Mouse (Mus musculus) limb, embryonic 14.5 days (tissue): Measurements from ENCODE around the gene Fbxl2. TPM values are rescaled to one million over a fixed set of nuclear protein-coding genes. Genes with fewer than 3 reads are reported as not detected.

Experiments
- ATAC-seq: fragments of 200-750 bp; cut with Nextera tagmentation; 2 replicates; pipeline ENCODE4 v1.8.0; 2017; ENCODE audit warnings: low read depth, moderate number of reproducible peaks, moderate TSS enrichment; ENCODE audit not compliant: low FRiP score
- DNase-seq: peaks from one replicate; pipeline ENCODE4 v3.0.0-alpha.2; 2015; ENCODE audit warnings: low spot score
- H3K27ac ChIP-seq: fragments of 300-500 bp; sonication (generic); replicated peaks from 2 replicates; pipeline ENCODE4 v1.5.1; 2014; ENCODE audit warnings: low read depth, mild to moderate bottlenecking, low read length, moderate library complexity, mixed read lengths
- H3K27me3 ChIP-seq: fragments of 300-500 bp; sonication (generic); 2 replicates; pipeline ENCODE4 v1.6.1; 2014; ENCODE audit warnings: low read length, mixed read lengths; ENCODE audit not compliant: control insufficient read depth, insufficient read depth
- H3K36me3 ChIP-seq: fragments of 300-500 bp; sonication (generic); 2 replicates; pipeline ENCODE4 v1.6.1; 2014; ENCODE audit warnings: mild to moderate bottlenecking, low read length, moderate library complexity, mixed read lengths; ENCODE audit not compliant: control insufficient read depth, insufficient read depth
- H3K4me1 ChIP-seq: fragments of 300-500 bp; sonication (generic); 2 replicates; pipeline ENCODE4 v1.6.1; 2014; ENCODE audit warnings: antibody characterized with exemption, low read length, mixed read lengths; ENCODE audit not compliant: control insufficient read depth, insufficient read depth
- H3K4me2 ChIP-seq: fragments of 300-500 bp; sonication (generic); replicated peaks from 2 replicates; pipeline ENCODE4 v1.6.1; 2014; ENCODE audit warnings: low read depth, mild to moderate bottlenecking, low read length, moderate library complexity; ENCODE audit not compliant: severe bottlenecking
- H3K4me3 ChIP-seq: fragments of 300-500 bp; sonication (generic); replicated peaks from 2 replicates; pipeline ENCODE4 v1.5.1; 2014; ENCODE audit warnings: low read length
- H3K9ac ChIP-seq: fragments of 300-500 bp; sonication (generic); 2 replicates; pipeline ENCODE4 v1.6.1; 2014; ENCODE audit warnings: mild to moderate bottlenecking, low read depth, low read length, moderate library complexity; ENCODE audit not compliant: severe bottlenecking
- H3K9me3 ChIP-seq: fragments of 300-500 bp; sonication (generic); 2 replicates; pipeline ENCODE4 v1.6.1; 2016; ENCODE audit warnings: low read length; ENCODE audit not compliant: control insufficient read depth
- POLR2A ChIP-seq: fragments of 200-500 bp; IDR thresholded peaks from 2 replicates; pipeline ENCODE4 v1.8.0; 2012; ENCODE audit warnings: inconsistent platforms, mild to moderate bottlenecking, moderate library complexity, borderline replicate concordance; ENCODE audit not compliant: insufficient read depth, insufficient read length; ENCODE audit errors: extremely low read depth
- WGBS: fragments of 180-500 bp; shearing (Covaris S2); extraction: QIAGEN DNeasy Blood & Tissue Kit; methylation state at CpG from one replicate; pipeline ENCODE4 v1.1.7; 2014; 5-methylcytosine and 5-hydroxymethylcytosine counted together
- polyA plus RNA-seq, 2 experiments: library from polyadenylated mRNA; depleted of rRNA in 1 of 2; stranded (reverse) in 1 of 2; unstranded in 1 of 2; fragments of >200 nt; fragmentation: Nextera tagmentation in 1 of 2; extraction: Ambion mirVana in 1 of 2; gene quantifications; 2 replicates each; pipeline versions ENCODE4 v1.2.1 to v1.2.3; 2012 to 2014

Fbxl2 gene
- polyA plus RNA-seq, 2 experiments = 4.6 to 8.3 TPM

- Histone ChIP-seq H3K9me3 (no peaks in the 10 kb centered on the region), H3K4me1 (no peaks in the 10 kb centered on the region), H3K9ac (no peak overlapping the region), H3K27ac (no peak overlapping the region), H3K4me3 (no peak overlapping the region), H3K4me2 (no peak overlapping the region), H3K27me3 (peaks cover 16% of the 10 kb centered on the region), H3K36me3 (no peaks in the 10 kb centered on the region)
- no peak for TF ChIP-seq POLR2A
- ATAC-seq = no peak
- no peak for DNase-seq
- 75% methylated on average over 4 of the region's 4 CpGs for WGBS
These were observed 6.0 kb upstream of the Fbxl2 start for GRCm38 (mm10) chr9:114052031-114052430.

- no peak overlapping the region for H3K27ac ChIP-seq
- H3K4me1 ChIP-seq = no peaks in the 10 kb centered on the region
- ATAC-seq (no peak), DNase-seq (no peak)
- H3K4me3 ChIP-seq = no peak overlapping the region
- H3K4me2 ChIP-seq = no peak overlapping the region
- 89% methylated on average over 16 of the region's 16 CpGs for WGBS
- no peak overlapping the region for H3K9ac ChIP-seq
- no peak for TF ChIP-seq POLR2A
- H3K27me3 ChIP-seq = peaks cover 6% of the 10 kb centered on the region; the same call in 1 of the 2 replicates
- H3K36me3 ChIP-seq = no peaks in the 10 kb centered on the region
- H3K9me3 ChIP-seq = no peaks in the 10 kb centered on the region
These were observed 4.8 kb upstream of the Fbxl2 start for GRCm38 (mm10) chr9:114050778-114051177.

GRCm38 (mm10) chr9:114050106-114050505 is 4.1 kb upstream of the Fbxl2 start:
- no peaks in the 10 kb centered on the region for H3K4me1 ChIP-seq
- no peaks in the 10 kb centered on the region for H3K9me3 ChIP-seq
- 80% methylated on average over 7 of the region's 7 CpGs for WGBS
- no peak overlapping the region for H3K4me2 ChIP-seq
- TF ChIP-seq POLR2A = no peak
- no peak overlapping the region for H3K4me3 ChIP-seq
- no peak for DNase-seq
- ATAC-seq = no peak
- no peak overlapping the region for H3K9ac ChIP-seq
- no peaks in the 10 kb centered on the region for H3K36me3 ChIP-seq
- peaks cover 1% of the 10 kb centered on the region; the same call in 1 of the 2 replicates for H3K27me3 ChIP-seq
- H3K27ac ChIP-seq = no peak overlapping the region

- H3K27me3 ChIP-seq = no peaks in the 10 kb centered on the region
- 81% methylated on average over 7 of the region's 7 CpGs for WGBS
- no peak overlapping the region for H3K4me2 ChIP-seq
- no peak for TF ChIP-seq POLR2A
- DNase-seq (no peak), ATAC-seq (no peak)
- no peaks in the 10 kb centered on the region for H3K36me3 ChIP-seq
- no peaks in the 10 kb centered on the region for H3K9me3 ChIP-seq
- no peak overlapping the region for H3K4me3 ChIP-seq
- H3K9ac ChIP-seq = no peak overlapping the region
- no peaks in the 10 kb centered on the region for H3K4me1 ChIP-seq
- no peak overlapping the region for H3K27ac ChIP-seq
These were observed 685 bp upstream of the Fbxl2 start for GRCm38 (mm10) chr9:114046676-114047075.

GRCm38 (mm10) chr9:114044446-114044845 is 1.5 kb downstream of the Fbxl2 start:
- ATAC-seq = no peak
- 61% methylated on average over 3 of the region's 3 CpGs for WGBS
- no peaks in the 10 kb centered on the region for H3K9me3 ChIP-seq
- H3K36me3 ChIP-seq = no peaks in the 10 kb centered on the region
- no peak for DNase-seq
- no peaks in the 10 kb centered on the region for H3K4me1 ChIP-seq
- no peak overlapping the region for H3K27ac ChIP-seq
- no peaks in the 10 kb centered on the region for H3K27me3 ChIP-seq
- no peak for TF ChIP-seq POLR2A
- H3K4me3 ChIP-seq = no peak overlapping the region
- no peak overlapping the region for H3K9ac ChIP-seq
- H3K4me2 ChIP-seq = no peak overlapping the region

- no peak overlapping the region for H3K4me2 ChIP-seq
- peak overlapping the region; percentile 10 for H3K27ac ChIP-seq
- H3K36me3 ChIP-seq = no peaks in the 10 kb centered on the region
- DNase-seq (peak; percentile 21), ATAC-seq (no peak; the same call in 1 of the 2 replicates)
- no peaks in the 10 kb centered on the region for H3K9me3 ChIP-seq
- H3K4me3 ChIP-seq = no peak overlapping the region
- no peaks in the 10 kb centered on the region for H3K4me1 ChIP-seq
- 33% methylated on average over 6 of the region's 6 CpGs for WGBS
- H3K27me3 ChIP-seq = no peaks in the 10 kb centered on the region
- no peak for TF ChIP-seq POLR2A
- H3K9ac ChIP-seq = no peak overlapping the region
These were observed 3.5 kb downstream of the Fbxl2 start for GRCm38 (mm10) chr9:114042490-114042889.
